9 mouse cellular contexts compared by ENCODE assay signal in genomic region chr9:41595749-41596148, GRCm38 (mm10).
DNase-seq lines count a peak whose midpoint lies in the region; ATAC-seq lines count a peak whose summit lies in the region.
"Had no signal": no experiment of that assay in that cellular context is flagged by ENCODE, and none has a peak within 500 bp of the region (broad histone marks: within the 10 kb centered on the region; RNA-seq: fewer than 3 reads in every experiment).

No protein-coding gene starts in this region.

- 58% methylated on average over 5 of the region's 5 CpGs for WGBS in neural tube, embryonic 11.5 days
- 16% methylated on average over 5 of the region's 5 CpGs for WGBS in forebrain, embryonic 16.5 days
- WGBS in midbrain, embryonic 10.5 days, result 48% methylated on average over 5 of the region's 5 CpGs
- 78% methylated on average over 5 of the region's 5 CpGs for WGBS in liver, embryonic 11.5 days

- 0 out of 2 replicates have a peak overlapping the region, but pooled peaks have one; percentile 17 for H3K27ac ChIP-seq in neural tube, embryonic 11.5 days (ENCODE audit: low read depth, low read length)
- H3K27ac ChIP-seq in forebrain, embryonic 16.5 days (ENCODE audit: low read length), result peak overlapping the region; percentile 37
- peak overlapping the region; percentile 60; the same call in 1 of the 2 replicates for H3K27ac ChIP-seq in midbrain, embryonic 10.5 days (replicated peaks)
- no peak overlapping the region for H3K27ac ChIP-seq in liver, embryonic 11.5 days (ENCODE audit: low read depth, low read length)

- no peaks in the 10 kb centered on the region for H3K27me3 ChIP-seq in neural tube, embryonic 11.5 days (ENCODE audit: control insufficient read depth, insufficient read depth, low read length)
- no peaks in the 10 kb centered on the region for H3K27me3 ChIP-seq in forebrain, embryonic 16.5 days (replicated peaks; ENCODE audit: control insufficient read depth, insufficient read depth, low read length)
- no peaks in the 10 kb centered on the region for H3K27me3 ChIP-seq in midbrain, embryonic 10.5 days (ENCODE audit: low read depth, poor library complexity, severe bottlenecking)
- no peaks in the 10 kb centered on the region for H3K27me3 ChIP-seq in liver, embryonic 11.5 days (replicated peaks; ENCODE audit: control insufficient read depth, insufficient read depth, low read length)

- no peak for DNase-seq in neural tube, embryonic 11.5 days (ENCODE audit: low spot score)
- no peak for DNase-seq in neural tube, embryonic 10.5 days (ENCODE audit: extremely low spot score, low spot score)
- DNase-seq in midbrain, embryonic 10.5 days (ENCODE audit: low spot score), result no peak
- DNase-seq in left cerebral cortex, postnatal 14 days (ENCODE audit: low spot score in 2 of 2), result no peak
- DNase-seq in liver, embryonic 11.5 days (ENCODE audit: low spot score), result no peak
- DNase-seq in cerebellum, adult 11 months, result no peak
- DNase-seq: kidney, postnatal 25 days; lung, postnatal 10 days had no signal

- intact Hi-C loops in left cerebral cortex, postnatal 14 days (cut with DNase I), result no loop called here

- no peak overlapping the region for H3K4me3 ChIP-seq in neural tube, embryonic 11.5 days (ENCODE audit: low read depth, low read length)
- no peak overlapping the region for H3K4me3 ChIP-seq in forebrain, embryonic 16.5 days (replicated peaks; ENCODE audit: low read length)
- no peak overlapping the region for H3K4me3 ChIP-seq in midbrain, embryonic 10.5 days
- H3K4me3 ChIP-seq in liver, embryonic 11.5 days (ENCODE audit: low read depth, low read length), result no peak overlapping the region

- no peaks in the 10 kb centered on the region; the same call in 1 of the 2 replicates for H3K4me1 ChIP-seq in neural tube, embryonic 11.5 days (ENCODE audit: control insufficient read depth, insufficient read depth, low read length)
- peaks cover 69% of the 10 kb centered on the region for H3K4me1 ChIP-seq in forebrain, embryonic 16.5 days (replicated peaks; ENCODE audit: control insufficient read depth, insufficient read depth, low read length)
- H3K4me1 ChIP-seq in midbrain, embryonic 10.5 days, result peaks cover 59% of the 10 kb centered on the region
- H3K4me1 ChIP-seq in liver, embryonic 11.5 days (replicated peaks; ENCODE audit: control insufficient read depth, insufficient read depth, low read length), result no peaks in the 10 kb centered on the region

- H3K9ac ChIP-seq in neural tube, embryonic 11.5 days (ENCODE audit: low read length), result no peak overlapping the region
- H3K9ac ChIP-seq in forebrain, embryonic 16.5 days (replicated peaks; ENCODE audit: low read depth, low read length), result 0 out of 2 replicates have a peak overlapping the region, but pooled peaks have one; percentile 1
- no peak overlapping the region for H3K9ac ChIP-seq in liver, embryonic 11.5 days (ENCODE audit: low read depth, low read length)

- ATAC-seq in neural tube, embryonic 11.5 days (ENCODE audit: insufficient read depth, low FRiP score, low TSS enrichment), result no peak
- 0 out of 2 replicates have a peak, but pooled peaks have one; percentile 12 for ATAC-seq in forebrain, embryonic 16.5 days
- ATAC-seq in liver, embryonic 11.5 days (replicated peaks; ENCODE audit: low FRiP score), result no peak

- H3K9me3 ChIP-seq in neural tube, embryonic 11.5 days (ENCODE audit: control insufficient read depth, low read length), result no peaks in the 10 kb centered on the region
- H3K9me3 ChIP-seq in forebrain, embryonic 16.5 days (ENCODE audit: control insufficient read depth, low read length), result no peaks in the 10 kb centered on the region
- H3K9me3 ChIP-seq in midbrain, embryonic 10.5 days (replicated peaks), result no peaks in the 10 kb centered on the region
- H3K9me3 ChIP-seq in liver, embryonic 11.5 days (ENCODE audit: control insufficient read depth, low read length), result no peaks in the 10 kb centered on the region

- H3K4me2 ChIP-seq in neural tube, embryonic 11.5 days (ENCODE audit: low read depth), result no peak overlapping the region
- H3K4me2 ChIP-seq in forebrain, embryonic 16.5 days (ENCODE audit: low read length), result no peak overlapping the region
- H3K4me2 ChIP-seq in liver, embryonic 11.5 days, result no peak overlapping the region

- no peaks in the 10 kb centered on the region for H3K36me3 ChIP-seq in neural tube, embryonic 11.5 days (ENCODE audit: control insufficient read depth, insufficient read depth, low read length)
- H3K36me3 ChIP-seq in forebrain, embryonic 16.5 days (ENCODE audit: control insufficient read depth, insufficient read depth), result peaks cover 18% of the 10 kb centered on the region
- peaks cover 29% of the 10 kb centered on the region for H3K36me3 ChIP-seq in midbrain, embryonic 10.5 days
- no peaks in the 10 kb centered on the region for H3K36me3 ChIP-seq in liver, embryonic 11.5 days (ENCODE audit: control insufficient read depth, insufficient read depth, low read length)
